Mouse (Mus musculus): ENCODE measurements at regions not wholly inside any gene's neighbourhood (a gene's known extent, or its start where the extent isn't known, plus 50 kb on each side); places are given as distances from the start of the nearest gene placed in this dataset.
A peak's percentile ranks its signal among the peaks of the same experiment; 100 is the strongest.

DNA sequence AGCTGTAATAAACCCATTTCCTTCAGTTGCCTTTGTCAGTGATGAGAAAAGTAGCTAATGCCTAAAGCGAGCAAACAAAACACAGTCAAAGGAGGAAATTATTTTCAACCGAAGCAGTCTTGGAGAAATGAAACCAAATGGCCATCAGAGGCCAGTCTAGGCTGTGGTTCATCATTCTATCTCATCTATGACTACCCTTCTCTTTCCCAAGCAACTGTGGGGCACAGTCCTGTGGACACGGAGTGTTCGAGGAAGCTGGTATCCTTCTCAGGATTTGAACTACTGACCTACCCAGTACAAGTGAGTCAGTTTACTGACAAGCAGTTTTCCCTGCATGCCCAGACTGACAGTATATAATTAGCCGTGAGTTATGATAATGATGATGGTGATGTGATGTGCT lies 319.1 kb downstream of the Bcl11a start:
- no peak overlapping the region for H3K9ac ChIP-seq (ENCODE audit: low read length)
- H3K4me1 ChIP-seq (replicated peaks; ENCODE audit: control insufficient read depth, insufficient read depth, low read length), result no peaks in the 10 kb centered on the region
- no peaks in the 10 kb centered on the region for H3K9me3 ChIP-seq (ENCODE audit: control insufficient read depth, low read length)
- H3K4me3 ChIP-seq (ENCODE audit: low read depth, low read length), result no peak overlapping the region
- no peak overlapping the region for H3K4me2 ChIP-seq (ENCODE audit: low read length)
- no peaks in the 10 kb centered on the region for H3K36me3 ChIP-seq (ENCODE audit: control insufficient read depth, insufficient read depth, low read length)
- 88% methylated on average over 5 of the region's 5 CpGs for WGBS
- no peak overlapping the region for H3K27ac ChIP-seq (ENCODE audit: low read depth)
- H3K27me3 ChIP-seq (replicated peaks; ENCODE audit: control insufficient read depth, insufficient read depth, low read length), result no peaks in the 10 kb centered on the region
- DNase-seq (ENCODE audit: low spot score) (peak; percentile 6), ATAC-seq (replicated peaks; ENCODE audit: low FRiP score, low TSS enrichment, low read depth) (no peak)

DNA sequence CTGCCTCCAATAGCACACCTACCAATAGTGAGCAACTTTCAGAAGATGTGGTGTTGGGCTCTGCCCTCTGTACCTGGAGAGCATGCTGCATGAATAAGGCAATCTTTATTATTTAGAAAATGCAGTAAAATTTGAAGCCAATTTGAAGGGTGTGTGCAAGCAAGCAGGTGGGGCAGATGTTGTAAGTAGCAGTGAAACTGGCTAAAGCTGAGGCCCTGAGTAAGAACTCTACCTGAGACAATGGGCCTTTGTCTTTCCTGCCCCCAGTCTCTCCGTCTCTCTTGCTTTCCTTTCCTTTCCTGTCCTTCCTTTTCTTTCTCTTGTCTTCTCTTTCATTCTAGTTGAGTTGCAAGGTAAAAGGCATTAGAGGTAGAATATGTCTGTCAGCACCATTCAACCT lies 319.9 kb downstream of the Bcl11a start:
- Histone ChIP-seq H3K36me3 (ENCODE audit: control insufficient read depth, insufficient read depth, low read length) (no peaks in the 10 kb centered on the region), H3K4me2 (ENCODE audit: low read length) (no peak overlapping the region), H3K9ac (ENCODE audit: low read length) (no peak overlapping the region), H3K4me3 (ENCODE audit: low read depth, low read length) (no peak overlapping the region), H3K9me3 (ENCODE audit: control insufficient read depth, low read length) (no peaks in the 10 kb centered on the region), H3K27ac (ENCODE audit: low read depth) (no peak overlapping the region), H3K27me3 (replicated peaks; ENCODE audit: control insufficient read depth, insufficient read depth, low read length) (no peaks in the 10 kb centered on the region), H3K4me1 (replicated peaks; ENCODE audit: control insufficient read depth, insufficient read depth, low read length) (no peaks in the 10 kb centered on the region)
- WGBS, result 74% methylated on average over 1 of the region's 1 CpGs
- DNase-seq (ENCODE audit: low spot score), result peak; percentile 9
- ATAC-seq (replicated peaks; ENCODE audit: low FRiP score, low TSS enrichment, low read depth), result no peak

DNA sequence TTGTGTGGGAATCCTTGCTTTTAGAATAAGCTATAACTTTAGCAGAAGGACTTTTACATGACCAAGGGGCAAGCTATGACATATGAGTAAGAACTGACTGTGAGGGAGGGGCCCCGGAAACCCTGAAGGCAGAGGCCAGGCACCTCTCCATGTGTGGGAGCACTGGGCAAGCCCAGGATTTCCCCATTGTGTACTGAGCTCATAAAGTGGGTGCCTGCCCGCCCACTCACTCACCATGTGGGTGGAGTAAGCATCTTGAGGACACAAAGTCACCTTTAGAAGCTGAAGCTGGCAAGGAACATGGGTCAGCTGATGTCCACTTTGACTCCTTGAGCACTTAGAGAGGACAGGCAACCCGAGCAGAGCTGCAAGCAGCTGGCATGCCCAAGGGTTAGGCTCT lies 323.3 kb downstream of the Bcl11a start:
- no peaks in the 10 kb centered on the region for H3K27me3 ChIP-seq (replicated peaks; ENCODE audit: control insufficient read depth, insufficient read depth, low read length)
- DNase-seq (ENCODE audit: low spot score) (peak; percentile 45), ATAC-seq (replicated peaks; ENCODE audit: low FRiP score, low TSS enrichment, low read depth) (no peak)
- 82% methylated on average over 3 of the region's 3 CpGs for WGBS
- no peak overlapping the region for H3K27ac ChIP-seq (ENCODE audit: low read depth)
- no peak overlapping the region for H3K9ac ChIP-seq (ENCODE audit: low read length)
- no peaks in the 10 kb centered on the region for H3K36me3 ChIP-seq (ENCODE audit: control insufficient read depth, insufficient read depth, low read length)
- no peak overlapping the region for H3K4me2 ChIP-seq (ENCODE audit: low read length)
- H3K4me3 ChIP-seq (ENCODE audit: low read depth, low read length), result no peak overlapping the region
- H3K4me1 ChIP-seq (replicated peaks; ENCODE audit: control insufficient read depth, insufficient read depth, low read length), result no peaks in the 10 kb centered on the region
- H3K9me3 ChIP-seq (ENCODE audit: control insufficient read depth, low read length), result no peaks in the 10 kb centered on the region

DNA sequence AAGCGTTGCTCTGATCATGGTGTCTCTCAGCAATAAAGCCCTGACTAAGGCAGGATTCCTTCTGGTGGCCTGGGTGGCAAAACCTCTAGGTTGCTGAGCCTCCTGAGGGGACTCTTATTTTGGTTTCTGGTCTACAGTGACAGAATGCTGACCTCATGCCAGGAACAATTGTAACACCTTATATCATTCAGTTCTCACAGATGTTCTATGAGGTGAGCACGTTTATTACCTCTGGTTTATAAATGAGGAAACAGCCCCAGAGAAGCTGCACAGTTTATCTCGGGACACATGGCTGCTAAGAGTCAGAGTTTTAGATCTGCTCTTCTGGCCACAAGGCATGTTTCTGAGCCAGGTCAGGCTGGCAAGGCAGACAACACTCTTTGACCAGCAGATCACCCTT lies 324.3 kb downstream of the Bcl11a start:
- DNase-seq (ENCODE audit: low spot score), result peak; percentile 45
- WGBS, result 41% methylated on average over 3 of the region's 3 CpGs
- Histone ChIP-seq H3K4me2 (ENCODE audit: low read length) (no peak overlapping the region), H3K9ac (ENCODE audit: low read length) (no peak overlapping the region), H3K9me3 (ENCODE audit: control insufficient read depth, low read length) (no peaks in the 10 kb centered on the region), H3K27me3 (replicated peaks; ENCODE audit: control insufficient read depth, insufficient read depth, low read length) (no peaks in the 10 kb centered on the region), H3K36me3 (ENCODE audit: control insufficient read depth, insufficient read depth, low read length) (no peaks in the 10 kb centered on the region), H3K4me1 (replicated peaks; ENCODE audit: control insufficient read depth, insufficient read depth, low read length) (no peaks in the 10 kb centered on the region), H3K4me3 (ENCODE audit: low read depth, low read length) (no peak overlapping the region), H3K27ac (ENCODE audit: low read depth) (no peak overlapping the region)
- no peak for ATAC-seq (replicated peaks; ENCODE audit: low FRiP score, low TSS enrichment, low read depth)

DNA sequence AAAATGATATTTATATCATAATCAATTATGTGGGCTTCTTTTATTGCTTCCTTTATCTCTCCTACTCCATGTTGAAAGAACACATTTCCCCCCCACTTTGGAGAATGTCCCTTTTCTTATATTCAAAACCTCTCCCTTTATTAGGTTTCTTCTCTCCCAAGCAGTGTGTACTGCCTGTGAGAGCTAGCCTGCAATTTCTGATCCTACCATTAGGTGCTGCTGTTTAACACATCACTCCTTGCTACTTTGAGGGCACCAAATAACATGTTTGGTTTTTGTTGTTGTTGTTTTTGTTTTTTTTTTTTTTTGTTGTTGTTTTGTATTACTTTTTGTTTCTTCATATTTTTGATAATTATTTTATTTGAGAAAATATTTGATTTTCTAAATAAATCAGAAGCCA lies 336.9 kb downstream of the Bcl11a start:
- Histone ChIP-seq H3K9me3 (ENCODE audit: control insufficient read depth, low read length) (0 out of 2 replicates have a peak, but pooled peaks cover 2% of the 10 kb centered on the region), H3K4me2 (ENCODE audit: low read length) (no peak overlapping the region), H3K36me3 (ENCODE audit: control insufficient read depth, insufficient read depth, low read length) (no peaks in the 10 kb centered on the region), H3K27me3 (replicated peaks; ENCODE audit: control insufficient read depth, insufficient read depth, low read length) (no peaks in the 10 kb centered on the region), H3K9ac (ENCODE audit: low read length) (no peak overlapping the region), H3K27ac (ENCODE audit: low read depth) (no peak overlapping the region), H3K4me1 (replicated peaks; ENCODE audit: control insufficient read depth, insufficient read depth, low read length) (no peaks in the 10 kb centered on the region), H3K4me3 (ENCODE audit: low read depth, low read length) (no peak overlapping the region)
- DNase-seq (ENCODE audit: low spot score) (peak; percentile 27), ATAC-seq (replicated peaks; ENCODE audit: low FRiP score, low TSS enrichment, low read depth) (no peak)

DNA sequence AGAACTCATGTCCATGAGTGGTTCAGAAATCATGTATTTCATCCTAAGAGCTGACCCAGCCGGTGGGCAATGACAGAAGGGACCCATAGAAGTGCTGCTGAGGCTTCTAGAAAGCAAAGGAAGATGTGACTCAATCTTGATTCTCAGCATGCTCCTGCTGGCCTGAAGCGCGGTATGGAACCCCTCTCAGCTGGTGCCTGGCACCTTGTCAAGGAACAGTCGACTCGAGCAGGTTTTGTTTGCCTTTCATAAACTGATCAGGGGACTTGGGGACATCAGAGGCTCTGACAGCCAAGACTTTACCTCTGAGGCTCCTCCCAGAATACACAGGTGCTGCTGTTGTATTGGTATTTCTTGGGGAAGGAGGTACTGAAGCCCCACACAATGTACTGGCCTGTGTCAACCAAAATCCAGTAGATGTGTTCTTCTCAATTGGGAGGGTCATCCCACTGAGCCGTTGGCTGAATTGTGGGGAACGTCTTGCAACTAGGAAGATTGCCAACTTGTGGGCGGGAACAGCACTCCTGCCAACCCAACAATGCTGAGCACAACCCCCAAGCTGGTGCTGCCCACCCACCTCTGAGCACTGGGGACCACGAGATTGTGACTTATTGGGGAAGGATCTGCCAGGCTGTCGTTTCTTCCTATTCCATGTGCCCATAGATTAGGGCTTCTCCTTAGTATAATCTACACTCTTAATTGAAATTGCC lies 344.4 kb downstream of the Bcl11a start:
- H3K9me3 ChIP-seq (ENCODE audit: control insufficient read depth, low read length), result 0 out of 2 replicates have a peak, but pooled peaks cover 2% of the 10 kb centered on the region
- no peak overlapping the region for H3K4me2 ChIP-seq (ENCODE audit: low read length)
- H3K9ac ChIP-seq (ENCODE audit: low read length), result no peak overlapping the region
- no peaks in the 10 kb centered on the region for H3K36me3 ChIP-seq (ENCODE audit: control insufficient read depth, insufficient read depth, low read length)
- no peak overlapping the region for H3K27ac ChIP-seq (ENCODE audit: low read depth)
- no peak overlapping the region for H3K4me3 ChIP-seq (ENCODE audit: low read depth, low read length)
- no peak for DNase-seq (ENCODE audit: low spot score)
- no peaks in the 10 kb centered on the region for H3K4me1 ChIP-seq (replicated peaks; ENCODE audit: control insufficient read depth, insufficient read depth, low read length)
- H3K27me3 ChIP-seq (replicated peaks; ENCODE audit: control insufficient read depth, insufficient read depth, low read length), result no peaks in the 10 kb centered on the region
- no peak for ATAC-seq (replicated peaks; ENCODE audit: low FRiP score, low TSS enrichment, low read depth)
- 86% methylated on average over 10 of the region's 10 CpGs for WGBS

DNA sequence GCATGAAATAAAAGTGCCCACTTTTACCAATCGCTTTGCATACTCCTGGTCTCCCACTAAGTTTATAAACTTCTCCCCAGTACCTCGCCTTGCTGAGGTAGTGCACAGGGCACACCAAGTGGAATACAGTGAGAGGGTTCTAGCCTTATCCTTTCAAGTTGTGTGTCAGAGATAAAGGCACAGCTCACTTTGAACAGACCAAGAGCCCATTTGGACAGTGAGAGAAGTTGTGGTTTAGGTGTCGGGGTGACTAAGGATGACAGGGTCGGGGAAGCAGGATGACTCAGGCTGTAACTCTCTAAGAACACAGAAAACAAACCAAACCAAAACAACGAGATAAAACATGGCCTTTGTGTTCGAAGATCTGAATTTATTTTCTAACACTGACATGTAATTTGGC lies 345.4 kb downstream of the Bcl11a start:
- 79% methylated on average over 6 of the region's 6 CpGs for WGBS
- no peak overlapping the region for H3K4me2 ChIP-seq (ENCODE audit: low read length)
- H3K36me3 ChIP-seq (ENCODE audit: control insufficient read depth, insufficient read depth, low read length), result no peaks in the 10 kb centered on the region
- no peak for ATAC-seq (replicated peaks; ENCODE audit: low FRiP score, low TSS enrichment, low read depth)
- no peaks in the 10 kb centered on the region for H3K9me3 ChIP-seq (ENCODE audit: control insufficient read depth, low read length)
- no peak overlapping the region for H3K4me3 ChIP-seq (ENCODE audit: low read depth, low read length)
- no peak overlapping the region for H3K27ac ChIP-seq (ENCODE audit: low read depth)
- no peak overlapping the region for H3K9ac ChIP-seq (ENCODE audit: low read length)
- no peaks in the 10 kb centered on the region for H3K4me1 ChIP-seq (replicated peaks; ENCODE audit: control insufficient read depth, insufficient read depth, low read length)
- no peak for DNase-seq (ENCODE audit: low spot score)
- H3K27me3 ChIP-seq (replicated peaks; ENCODE audit: control insufficient read depth, insufficient read depth, low read length), result no peaks in the 10 kb centered on the region

DNA sequence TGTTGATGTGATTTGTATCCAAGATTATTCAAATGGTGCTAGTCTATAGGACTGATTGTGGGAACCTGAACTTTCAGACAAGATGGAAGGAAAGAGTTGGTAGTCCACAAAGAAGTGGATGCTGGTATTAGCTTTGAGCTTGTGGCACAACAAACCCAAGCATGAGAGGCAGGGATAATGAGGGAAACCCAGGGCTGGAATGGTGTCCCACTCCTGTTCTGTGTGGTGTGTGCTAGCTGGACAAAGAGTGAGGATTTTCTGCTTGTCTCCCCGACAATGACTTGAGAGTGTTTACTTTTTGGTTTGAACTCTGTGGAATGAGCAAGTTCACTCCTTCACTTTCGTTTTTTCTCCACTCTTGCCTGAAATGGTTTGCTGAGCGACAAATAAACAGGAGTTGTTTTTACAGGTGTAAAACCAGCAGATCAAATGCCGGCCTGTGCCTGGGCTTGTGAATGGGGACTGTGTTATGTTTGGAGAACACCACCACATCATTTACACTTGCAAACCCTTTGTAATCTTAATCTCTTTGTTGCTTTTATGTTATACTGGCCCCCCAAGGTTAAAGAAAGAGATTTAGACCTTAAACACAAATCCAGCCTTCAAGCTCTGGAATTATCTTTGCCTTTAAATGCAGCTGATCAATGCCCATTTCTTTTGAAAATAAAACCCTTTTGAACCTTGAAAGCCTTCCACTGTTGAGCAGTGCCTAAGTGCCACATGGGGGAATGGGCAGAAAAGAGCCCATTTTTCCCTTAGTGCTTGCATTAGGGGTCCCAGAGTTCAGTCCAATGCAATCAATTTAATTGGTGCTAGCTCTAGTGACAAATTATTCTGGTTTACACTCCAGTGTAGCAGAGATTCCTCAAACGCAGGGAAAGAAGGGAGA lies 349.4 kb downstream of the Bcl11a start:
- Histone ChIP-seq H3K4me3 (ENCODE audit: low read depth, low read length) (no peak overlapping the region), H3K9me3 (ENCODE audit: control insufficient read depth, low read length) (no peaks in the 10 kb centered on the region), H3K27ac (ENCODE audit: low read depth) (no peak overlapping the region), H3K9ac (ENCODE audit: low read length) (no peak overlapping the region), H3K36me3 (ENCODE audit: control insufficient read depth, insufficient read depth, low read length) (no peaks in the 10 kb centered on the region), H3K4me1 (replicated peaks; ENCODE audit: control insufficient read depth, insufficient read depth, low read length) (no peaks in the 10 kb centered on the region), H3K4me2 (ENCODE audit: low read length) (no peak overlapping the region), H3K27me3 (replicated peaks; ENCODE audit: control insufficient read depth, insufficient read depth, low read length) (no peaks in the 10 kb centered on the region)
- ATAC-seq (replicated peaks; ENCODE audit: low FRiP score, low TSS enrichment, low read depth), result no peak
- WGBS, result 32% methylated on average over 5 of the region's 5 CpGs
- peak; percentile 15 for DNase-seq (ENCODE audit: low spot score)

Data from intestine, embryonic 14.5 days (tissue).